16 mouse cellular contexts compared by ENCODE assay signal in the genomic region with DNA sequence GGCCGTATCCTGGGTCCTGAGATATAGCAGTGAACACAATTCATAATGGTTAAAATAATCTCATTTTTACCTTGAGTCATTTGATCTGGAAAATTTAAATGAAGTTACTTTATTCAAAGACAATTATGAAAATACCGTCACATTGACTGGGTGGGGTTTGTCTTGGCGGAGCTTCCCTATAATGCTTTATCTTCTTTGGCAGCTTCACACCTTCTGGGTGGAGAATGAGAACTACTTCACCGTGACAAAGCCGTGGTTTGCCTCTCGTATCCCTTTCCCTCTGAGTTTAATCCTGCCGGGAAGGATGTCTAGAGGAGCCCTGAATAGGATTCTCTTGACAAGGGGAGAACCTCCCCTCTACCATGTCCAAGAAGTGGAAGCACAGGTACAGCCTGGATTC. TPM values are rescaled to one million over a fixed set of nuclear protein-coding genes. Genes with fewer than 3 reads are reported as not detected.
"Had no signal": no experiment of that assay in that cellular context is flagged by ENCODE, and none has a peak within 500 bp of the region (broad histone marks: within the 10 kb centered on the region; RNA-seq: fewer than 3 reads in every experiment).

No protein-coding gene starts in this region.

- H3K9me3 ChIP-seq: limb, embryonic 13.5 days; neural tube, embryonic 13.5 days had no signal

- H3K4me3 ChIP-seq: layer of hippocampus, adult 2 months; limb, embryonic 13.5 days; neural tube, embryonic 13.5 days had no signal

- ATAC-seq: midbrain, embryonic 16.5 days had no signal

- H3K9ac ChIP-seq: limb, embryonic 13.5 days; neural tube, embryonic 13.5 days had no signal

- DNase-seq: kidney, adult 9 months; kidney, postnatal 10 days; kidney, postnatal 4 days; left cerebral cortex, postnatal 4 days; lung, adult 18-20 months; retina, postnatal 1 day; right cerebral cortex, postnatal 4 days; spleen, adult 18-20 months; thymus, adult 2 months; thymus, postnatal 25 days had no signal

- H3K27ac ChIP-seq: layer of hippocampus, adult 2 months; limb, embryonic 13.5 days; neural tube, embryonic 13.5 days had no signal

- H3K27me3 ChIP-seq: limb, embryonic 13.5 days had no signal

- H3K4me1 ChIP-seq: limb, embryonic 13.5 days had no signal

- H3K4me2 ChIP-seq: limb, embryonic 13.5 days; midbrain, embryonic 11.5 days; neural tube, embryonic 13.5 days had no signal

RNA-seq across cellular contexts. Expression of a gene that starts 52.7 kb away (rescaled TPM):
- total RNA-seq: megakaryocyte, adult 5-6 weeks had no signal
